Comparison of ENCODE assay signal across 20 mouse cellular contexts in the genomic region with DNA sequence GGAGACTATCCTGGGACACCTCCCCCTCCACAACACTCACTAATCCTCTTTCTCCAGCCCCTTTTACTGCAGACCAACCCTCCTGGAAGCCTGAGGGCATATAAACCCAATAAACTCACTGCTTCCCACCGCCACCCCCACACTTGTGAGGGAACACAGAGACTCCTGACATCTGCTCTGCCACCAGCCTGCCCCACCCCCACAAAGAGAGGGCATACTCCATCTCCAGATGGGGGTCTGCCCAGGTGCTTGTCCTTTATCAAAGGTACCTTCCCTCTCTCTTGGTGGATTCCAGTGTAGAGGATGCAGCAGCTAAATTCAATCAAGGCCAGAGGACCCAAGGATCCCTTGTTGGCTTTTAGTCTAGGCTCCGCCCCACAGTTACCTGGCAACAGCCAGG. TPM values are rescaled to one million over a fixed set of nuclear protein-coding genes. Genes with fewer than 3 reads are reported as not detected.
DNase-seq lines count a peak whose midpoint lies in the region; ATAC-seq and TF ChIP-seq lines count a peak whose summit lies in the region.
"Had no signal": no experiment of that assay in that cellular context is flagged by ENCODE, and none has a peak within 500 bp of the region (broad histone marks: within the 10 kb centered on the region; RNA-seq: fewer than 3 reads in every experiment).

No protein-coding gene starts in this region.

- ATAC-seq in CD4-positive, CD25-positive, alpha-beta regulatory T cell, adult 4 months: no peak
- ATAC-seq: forebrain, embryonic 13.5 days; forebrain, postnatal 0 days; hindbrain, postnatal 0 days; intestine, embryonic 15.5 days had no signal

- no peak overlapping the region for H3K4me3 ChIP-seq in layer of hippocampus, adult 2 months
- H3K4me3 ChIP-seq: embryonic facial prominence, embryonic 10.5 days; forebrain, embryonic 13.5 days; gastrocnemius, adult 2 months; hindbrain, embryonic 13.5 days; intestine, embryonic 15.5 days had no signal

- no peak for TF ChIP-seq CTCF in layer of hippocampus, adult 2 months (conservative IDR thresholded peaks at IDR 0.05)

- DNase-seq in cerebellum, postnatal 10 days: peak; percentile 42 to 60
- DNase-seq in cerebellum, adult 9-11 months: no peak
- DNase-seq in layer of hippocampus, adult 2 months (ENCODE audit: low spot score in 2 of 2): peak in 1 of 2 experiments; percentile 45
- DNase-seq in layer of hippocampus, postnatal 10 days (ENCODE audit: low spot score in 2 of 2): no peak
- peak; percentile 4 for DNase-seq in retina, postnatal 1 day
- DNase-seq in retina, embryonic 14.5 days (ENCODE audit: low spot score): no peak
- DNase-seq: adrenal gland, adult 8-10 months; cerebellum, adult 18-20 months; forebrain, postnatal 0 days; gastrocnemius, adult 2 months; gastrocnemius, postnatal 25 days; heart, postnatal 10 days; heart, postnatal 4 days had no signal

- peak overlapping the region; percentile 43 for H3K27ac ChIP-seq in layer of hippocampus, adult 2 months
- H3K27ac ChIP-seq: embryonic facial prominence, embryonic 10.5 days; forebrain, embryonic 13.5 days; gastrocnemius, adult 2 months; hindbrain, embryonic 13.5 days; hindbrain, postnatal 0 days; intestine, embryonic 15.5 days had no signal

RNA-seq across cellular contexts. Expression of a gene that starts 28.8 kb away (rescaled TPM):
- total RNA-seq in layer of hippocampus, adult 2 months (2021): 100 to 1,000 TPM; 507 to 549 TPM
- 100 to 1,000 TPM; 396 to 463 TPM for total RNA-seq in layer of hippocampus, postnatal 10 days (2021)
- not detected for polyA plus RNA-seq in CD4-positive, CD25-positive, alpha-beta regulatory T cell, adult 4 months (2017; shearing (Covaris generic))
- total RNA-seq: gastrocnemius, adult 2 months; gastrocnemius, postnatal 25 days; granulocyte monocyte progenitor cell, adult 5-6 weeks had no signal

RNA-seq across cellular contexts. Expression of a gene that starts 60.0 kb away (rescaled TPM):
- total RNA-seq in layer of hippocampus, adult 2 months (2021): 10 to 100 TPM; 43.5 to 47.1 TPM
- 10 to 100 TPM; 69.3 to 71.4 TPM for total RNA-seq in layer of hippocampus, postnatal 10 days (2021)
- polyA plus RNA-seq in CD4-positive, CD25-positive, alpha-beta regulatory T cell, adult 4 months (2017; shearing (Covaris generic)): 1 to 10 TPM; 3.2 to 3.6 TPM

Comparison
In these comparisons a context has a peak if more than half of its experiments do, and no peak if none do; other contexts are left out.
1. DNase-seq: peak in cerebellum, postnatal 10 days (2 of 2) and retina, postnatal 1 day (single experiment); none in cerebellum, adult 9-11 months (single experiment), layer of hippocampus, postnatal 10 days (0 of 2) and retina, embryonic 14.5 days (single experiment).